Mouse (Mus musculus): Measurements from ENCODE around the gene Nefh.
A peak's percentile ranks its signal among the peaks of the same experiment; 100 is the strongest.

The Nefh gene

GRCm38 (mm10) chr11:4953401-4953800, 5.5 kb upstream of the Nefh start:
- DNase-seq (ENCODE audit: low spot score in 2 of 2), result no peak

- peak in 1 of 2 experiments; percentile 6 for DNase-seq (ENCODE audit: low spot score in 2 of 2)
Observed at GRCm38 (mm10) chr11:4949256-4950044, 1.6 kb upstream of the Nefh start.

- no peak for DNase-seq (ENCODE audit: low spot score in 2 of 2)
Observed at GRCm38 (mm10) chr11:4948792-4949191, 928 bp upstream of the Nefh start.

- DNase-seq (ENCODE audit: low spot score in 2 of 2), result peak; percentile 13 to 28
Observed at GRCm38 (mm10) chr11:4946947-4947812, 684 bp downstream of the Nefh start.

GRCm38 (mm10) chr11:4946530-4946929, 1.3 kb downstream of the Nefh start:
- no peak for DNase-seq (ENCODE audit: low spot score in 2 of 2)

GRCm38 (mm10) chr11:4936243-4936642, 11.6 kb downstream of the Nefh start:
- no peak for DNase-seq (ENCODE audit: low spot score in 2 of 2)

GRCm38 (mm10) chr11:4931009-4931601, 16.8 kb downstream of the Nefh start:
- peak; percentile 11 to 43 for DNase-seq (ENCODE audit: low spot score in 2 of 2)

GRCm38 (mm10) chr11:4927224-4927623, 20.6 kb downstream of the Nefh start:
- no peak for DNase-seq (ENCODE audit: low spot score in 2 of 2)

- DNase-seq (ENCODE audit: low spot score in 2 of 2), result no peak
Observed at GRCm38 (mm10) chr11:4921751-4922150, 26.1 kb downstream of the Nefh start.

GRCm38 (mm10) chr11:4921281-4921680, 26.6 kb downstream of the Nefh start:
- no peak for DNase-seq (ENCODE audit: low spot score in 2 of 2)

- peak; percentile 31 to 32 for DNase-seq (ENCODE audit: low spot score in 2 of 2)
Observed at GRCm38 (mm10) chr11:4916068-4916467, 31.8 kb downstream of the Nefh start.

- no peak for DNase-seq (ENCODE audit: low spot score in 2 of 2)
Observed at GRCm38 (mm10) chr11:4906231-4906630, 41.6 kb downstream of the Nefh start.

- DNase-seq (ENCODE audit: low spot score in 2 of 2), result no peak
Observed at GRCm38 (mm10) chr11:4901956-4902355, 45.9 kb downstream of the Nefh start.

GRCm38 (mm10) chr11:4900437-4900836, 47.4 kb downstream of the Nefh start:
- DNase-seq (ENCODE audit: low spot score in 2 of 2), result no peak

GRCm38 (mm10) chr11:4894848-4895816, 52.7 kb downstream of the Nefh start, which contains the start of gene Thoc5:
Gene Thoc5 (plus strand): TSS chr11:4895320.
- DNase-seq (ENCODE audit: low spot score in 2 of 2), result peak; percentile 69 to 82

Measured in urinary bladder, postnatal 36 days (tissue).